Mouse (Mus musculus) ES-E14 (cell line): ENCODE measurements around the gene Trmt1l.

Source experiments
- MAFK ChIP-seq: IDR thresholded peaks from 2 replicates; pipeline ENCODE4 v1.6.1; 2014; ENCODE audit warnings: mild to moderate bottlenecking, low read depth, low read length, inconsistent platforms; ENCODE audit not compliant: insufficient read depth
- ZC3H11A ChIP-seq: IDR thresholded peaks from 2 replicates; pipeline ENCODE4 v1.6.1; 2012; ENCODE audit warnings: low read depth, mild to moderate bottlenecking, inconsistent platforms, low read length, borderline replicate concordance
- ZNF384 ChIP-seq: IDR thresholded peaks from 2 replicates; pipeline ENCODE4 v1.6.1; 2012; ENCODE audit warnings: low read depth, low read length, inconsistent platforms

DNA sequence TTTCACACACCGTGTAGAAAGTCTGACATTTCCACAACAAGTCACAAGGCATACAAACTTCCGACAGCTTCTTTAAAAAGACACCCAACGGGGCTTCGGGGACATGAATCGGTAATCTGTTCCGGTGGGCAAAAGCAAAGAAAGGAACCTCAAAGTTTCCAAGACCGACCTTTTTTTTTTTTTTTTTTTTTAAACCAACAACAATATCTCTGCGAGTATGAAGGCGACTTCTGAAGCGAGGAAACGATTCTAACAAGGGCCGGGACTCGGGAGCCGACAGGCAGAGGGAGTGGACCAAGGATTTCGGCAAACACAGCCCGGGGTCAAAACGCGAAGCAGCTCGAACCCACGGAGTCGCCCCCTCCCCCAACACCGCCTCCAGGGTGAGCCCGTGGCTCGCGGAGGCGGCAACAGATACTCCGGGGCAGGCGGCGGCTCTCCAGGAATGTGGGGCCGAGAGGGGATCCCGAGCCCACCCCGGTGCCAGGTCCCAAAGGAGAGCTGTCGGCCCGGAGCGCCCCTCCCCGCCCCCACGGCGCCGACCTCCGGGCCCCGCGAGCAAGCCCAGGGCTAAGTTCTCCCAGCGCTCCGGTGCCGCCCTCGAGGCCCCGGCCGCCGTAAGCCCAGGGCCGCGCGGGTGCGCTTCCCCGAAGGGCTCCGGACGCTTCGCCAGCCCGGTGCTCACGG is 71.6 kb downstream of the Trmt1l start:
- TF ChIP-seq MAFK: 0 out of 2 replicates have a peak, but pooled peaks have one; percentile 18
- peak; percentile 91 for TF ChIP-seq ZNF384
- no peak for TF ChIP-seq ZC3H11A
